ENCODE assay signal across 22 mouse cellular contexts in the genomic region with DNA sequence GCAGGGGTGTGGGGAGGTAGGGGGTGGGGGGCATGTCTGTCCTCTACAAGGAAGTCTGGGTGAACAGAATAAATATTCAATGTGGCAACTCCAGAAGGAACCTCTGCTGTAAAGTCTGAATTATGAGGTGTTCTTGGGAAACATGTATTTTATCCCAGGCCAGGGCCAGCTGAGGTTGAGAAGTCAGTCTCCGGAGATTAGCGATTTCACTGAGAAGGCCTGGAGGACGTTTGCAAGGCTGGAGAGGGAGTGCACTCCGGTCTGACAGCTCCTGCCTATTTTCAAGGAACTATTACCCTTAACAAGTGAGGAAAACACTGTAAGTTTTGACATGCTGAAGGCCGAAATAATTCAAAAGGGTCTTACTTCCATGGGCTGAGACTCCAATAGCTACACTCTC.
A peak's percentile ranks its signal among the peaks of the same experiment; 100 is the strongest.
DNase-seq lines count a peak whose midpoint lies in the region; ATAC-seq lines count a peak whose summit lies in the region.
"Had no signal": no experiment of that assay in that cellular context is flagged by ENCODE, and none has a peak within 500 bp of the region (broad histone marks: within the 10 kb centered on the region; RNA-seq: fewer than 3 reads in every experiment).

No protein-coding gene starts in this region.

- H3K4me1 ChIP-seq in limb, embryonic 11.5 days (ENCODE audit: control insufficient read depth, insufficient read depth, low read length): peaks cover 8% of the 10 kb centered on the region
- H3K4me1 ChIP-seq: forebrain, embryonic 13.5 days; heart, embryonic 10.5 days; hindbrain, embryonic 12.5 days had no signal

- no peak overlapping the region for H3K4me2 ChIP-seq in limb, embryonic 11.5 days (ENCODE audit: low read depth, severe bottlenecking)
- H3K4me2 ChIP-seq: forebrain, embryonic 13.5 days; hindbrain, embryonic 12.5 days had no signal

- H3K27ac ChIP-seq in limb, embryonic 11.5 days (replicated peaks; ENCODE audit: low read depth, low read length): no peak overlapping the region; the same call in 1 of the 2 replicates
- H3K27ac ChIP-seq: embryonic facial prominence, embryonic 10.5 days; forebrain, embryonic 13.5 days; heart, embryonic 10.5 days; hindbrain, embryonic 12.5 days had no signal

- peak; percentile 82; the same call in 1 of the 2 replicates for ATAC-seq in limb, embryonic 11.5 days (ENCODE audit: insufficient number of reproducible peaks, low FRiP score, low TSS enrichment, low read depth)
- ATAC-seq in megakaryocyte progenitor cell, adult 5-6 weeks (replicated peaks; ENCODE audit: poor library complexity): no peak
- ATAC-seq: CD4-positive, CD25-positive, alpha-beta regulatory T cell, adult 4 months; forebrain, embryonic 13.5 days; hindbrain, embryonic 16.5 days; inflammation-experienced regulatory T-cells, adult 6 months had no signal

- H3K9me3 ChIP-seq in limb, embryonic 11.5 days (ENCODE audit: control insufficient read depth, low read length): no peaks in the 10 kb centered on the region
- H3K9me3 ChIP-seq: embryonic facial prominence, embryonic 10.5 days; forebrain, embryonic 13.5 days; heart, embryonic 10.5 days; hindbrain, embryonic 12.5 days had no signal

- H3K9ac ChIP-seq in limb, embryonic 11.5 days (ENCODE audit: low read length): no peak overlapping the region
- H3K9ac ChIP-seq: forebrain, embryonic 13.5 days; hindbrain, embryonic 12.5 days had no signal

- H3K27me3 ChIP-seq in limb, embryonic 11.5 days (ENCODE audit: control insufficient read depth, insufficient read depth, low read length): no peaks in the 10 kb centered on the region
- H3K27me3 ChIP-seq: forebrain, embryonic 13.5 days; hindbrain, embryonic 12.5 days had no signal

- no peak overlapping the region for H3K4me3 ChIP-seq in limb, embryonic 11.5 days (ENCODE audit: low read depth, low read length)
- H3K4me3 ChIP-seq: embryonic facial prominence, embryonic 10.5 days; forebrain, embryonic 13.5 days; heart, embryonic 10.5 days; hindbrain, embryonic 12.5 days had no signal

- peak; percentile 28 for DNase-seq in adrenal gland, adult 2 months
- DNase-seq in adrenal gland, adult 18-20 months (ENCODE audit: low spot score in 2 of 2): no peak
- DNase-seq in embryo, embryonic 11 days: peak; percentile 39
- DNase-seq in embryo, embryonic 9.5 days (ENCODE audit: extremely low spot score): no peak
- DNase-seq in limb, embryonic 11.5 days (ENCODE audit: low spot score): peak; percentile 57
- DNase-seq in left cerebral cortex, adult 9 months (ENCODE audit: low spot score in 2 of 2): no peak
- DNase-seq: B cell, adult 2 months; cerebellum, adult 2 months; cerebellum, postnatal 10 days; gastrocnemius, postnatal 10 days; heart, adult 18-20 months; heart, postnatal 10 days; heart, postnatal 4 days had no signal

- 25% methylated on average over 5 of the region's 5 CpGs for WGBS in limb, embryonic 11.5 days

- H3K36me3 ChIP-seq in limb, embryonic 11.5 days (ENCODE audit: control insufficient read depth, insufficient read depth, low read length): no peaks in the 10 kb centered on the region
- H3K36me3 ChIP-seq: embryonic facial prominence, embryonic 10.5 days; G1E; heart, embryonic 10.5 days; hindbrain, embryonic 12.5 days had no signal

Comparison
In these comparisons a context has a peak if more than half of its experiments do, and no peak if none do; other contexts are left out.
1. DNase-seq: peak in adrenal gland, adult 2 months (single experiment), embryo, embryonic 11 days (single experiment) and limb, embryonic 11.5 days (single experiment); none in adrenal gland, adult 18-20 months (0 of 2), embryo, embryonic 9.5 days (single experiment) and left cerebral cortex, adult 9 months (0 of 2).